Mouse (Mus musculus) heart, postnatal 0 days (tissue): Measurements from ENCODE around the gene Cfap299.

Experiments used
- CTCF ChIP-seq: IDR thresholded peaks from 2 replicates; pipeline ENCODE4 v1.5.1; 2016; ENCODE audit warnings: antibody characterized with exemption, control low read depth, low read depth
- EP300 ChIP-seq: IDR thresholded peaks from 2 replicates; pipeline ENCODE4 v1.6.1; 2016; ENCODE audit warnings: antibody characterized with exemption, low read depth

GRCm38 (mm10) chr5:98522270-98522977, 193.3 kb downstream of the Cfap299 start:
- TF ChIP-seq CTCF (no peak), EP300 (no peak)
